Mouse (Mus musculus) ovary, postnatal 14 days (tissue): Measurements from ENCODE around the gene Acap2.

ENCODE experiments used
- DNase-seq: peaks from one replicate; pipeline ENCODE4 v3.0.0; 2022; ENCODE audit warnings: low spot score

The Acap2 gene

GRCm38 (mm10) chr16:31046217-31046659 lies 154.8 kb downstream of the Acap2 start:
- DNase-seq = no peak

DNA sequence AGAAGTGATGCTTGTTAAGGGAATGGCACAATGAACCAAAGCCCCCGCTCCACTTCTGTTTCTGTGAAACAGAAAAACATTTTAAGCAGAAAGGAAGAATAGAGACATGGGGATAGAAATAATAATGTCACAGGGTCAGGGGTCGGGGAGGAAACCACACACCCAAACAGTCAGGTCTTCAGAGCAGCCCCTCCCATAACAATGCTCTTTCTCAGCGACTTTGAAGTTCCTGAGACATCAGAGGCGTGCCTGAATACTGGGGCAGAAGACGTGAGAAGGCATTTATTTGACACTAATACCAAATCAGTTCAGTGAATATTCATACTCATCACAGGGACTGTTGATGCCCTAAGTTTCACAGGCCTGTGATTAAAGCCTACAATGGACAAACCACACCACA lies 155.8 kb downstream of the Acap2 start:
- DNase-seq = no peak

DNA sequence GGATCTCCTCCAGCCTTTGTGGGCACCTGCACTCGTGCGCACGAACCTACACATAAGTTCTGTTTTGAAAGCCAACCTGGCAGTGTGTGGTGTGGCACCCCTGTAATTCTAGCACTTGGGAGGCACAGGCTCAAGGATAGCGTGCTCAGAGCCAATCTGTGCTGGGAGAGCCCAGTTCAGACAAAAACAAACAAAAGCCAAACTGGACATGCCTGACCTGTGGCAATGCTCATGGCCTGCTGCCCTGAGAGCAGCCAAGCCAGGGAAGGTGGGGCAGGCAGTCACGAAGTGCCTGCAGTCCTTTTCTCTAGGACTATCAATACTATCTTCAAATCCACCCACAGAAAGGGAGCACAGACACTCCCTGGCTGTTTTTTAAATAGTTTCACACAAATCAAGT lies 157.9 kb downstream of the Acap2 start:
- no peak for DNase-seq
